Mouse (Mus musculus) urinary bladder, postnatal 36 days (tissue): ENCODE measurements around the gene Plxdc1.

Experiments
- DNase-seq, 2 experiments: peaks; one replicate each; pipeline ENCODE4 v3.0.0; 2022; ENCODE audit warnings: low spot score in 2 of 2, mixed read lengths in 1 of 2

The Plxdc1 gene

GRCm38 (mm10) chr11:97915974-97916503 is 70.2 kb downstream of the Plxdc1 start:
- DNase-seq: no peak

- no peak for DNase-seq
Observed at GRCm38 (mm10) chr11:97915471-97915870, 70.8 kb downstream of the Plxdc1 start.

GRCm38 (mm10) chr11:97913111-97913510 is 73.1 kb downstream of the Plxdc1 start:
- no peak for DNase-seq

GRCm38 (mm10) chr11:97908634-97909348 is 77.5 kb downstream of the Plxdc1 start:
- no peak for DNase-seq

- DNase-seq: no peak
Observed at GRCm38 (mm10) chr11:97907935-97908334, 78.3 kb downstream of the Plxdc1 start.

- no peak for DNase-seq
Observed at GRCm38 (mm10) chr11:97906905-97907304, 79.3 kb downstream of the Plxdc1 start.

GRCm38 (mm10) chr11:97905941-97906340 is 80.3 kb downstream of the Plxdc1 start:
- DNase-seq: no peak

GRCm38 (mm10) chr11:97905540-97905939 is 80.7 kb downstream of the Plxdc1 start:
- no peak for DNase-seq

- no peak for DNase-seq
Observed at GRCm38 (mm10) chr11:97904801-97905200, 81.4 kb downstream of the Plxdc1 start.

- DNase-seq: no peak
Observed at GRCm38 (mm10) chr11:97901806-97902205, 84.4 kb downstream of the Plxdc1 start.

GRCm38 (mm10) chr11:97899822-97900221 is 86.4 kb downstream of the Plxdc1 start:
- peak; percentile 86 to 87 for DNase-seq

- no peak for DNase-seq
Observed at GRCm38 (mm10) chr11:97897568-97898185, 88.6 kb downstream of the Plxdc1 start.

- no peak for DNase-seq
Observed at GRCm38 (mm10) chr11:97896655-97897054, 89.6 kb downstream of the Plxdc1 start.

GRCm38 (mm10) chr11:97891821-97892220 is 94.4 kb downstream of the Plxdc1 start:
- no peak for DNase-seq

GRCm38 (mm10) chr11:97885296-97885915 is 100.8 kb downstream of the Plxdc1 start:
- no peak for DNase-seq

GRCm38 (mm10) chr11:97884601-97885185 is 101.6 kb downstream of the Plxdc1 start:
- DNase-seq: no peak

GRCm38 (mm10) chr11:97883918-97884600 is 102.2 kb downstream of the Plxdc1 start, which contains the start of gene Fbxo47:
Fbxo47 (minus strand) TSS chr11:97884154.
- peak; percentile 94 to 96 for DNase-seq

GRCm38 (mm10) chr11:97883542-97883917 is 102.7 kb downstream of the Plxdc1 start:
- peak; percentile 39 to 60 for DNase-seq

GRCm38 (mm10) chr11:97880362-97880761 is 105.9 kb downstream of the Plxdc1 start:
- no peak for DNase-seq

- no peak for DNase-seq
Observed at GRCm38 (mm10) chr11:97877341-97877740, 108.9 kb downstream of the Plxdc1 start.

- DNase-seq: no peak
Observed at GRCm38 (mm10) chr11:97874396-97874795, 111.8 kb downstream of the Plxdc1 start.
